ENCODE assay signal across 11 mouse cellular contexts in genomic region chr8:77483676-77484075, GRCm38 (mm10). TPM values are rescaled to one million over a fixed set of nuclear protein-coding genes. Genes with fewer than 3 reads are reported as not detected.
DNase-seq lines count a peak whose midpoint lies in the region; ATAC-seq and TF ChIP-seq lines count a peak whose summit lies in the region.
"Had no signal": no experiment of that assay in that cellular context is flagged by ENCODE, and none has a peak within 500 bp of the region (broad histone marks: within the 10 kb centered on the region; RNA-seq: fewer than 3 reads in every experiment).

No protein-coding gene starts in this region.

- no peak overlapping the region for H3K4me2 ChIP-seq in hindbrain, embryonic 11.5 days (replicated peaks; ENCODE audit: low read depth, low read length)
- H3K4me2 ChIP-seq in midbrain, postnatal 0 days (ENCODE audit: low read depth, low read length, poor library complexity, severe bottlenecking): no peak overlapping the region
- H3K4me2 ChIP-seq: embryonic facial prominence, embryonic 12.5 days; limb, embryonic 15.5 days; neural tube, embryonic 13.5 days had no signal

- DNase-seq in adrenal gland, adult (ENCODE audit: inconsistent age in 2 of 2, low spot score in 1 of 2): peak; percentile 21 to 53
- no peak for DNase-seq in adrenal gland, adult 2 months
- DNase-seq in G1E (ENCODE audit: low spot score): peak; percentile 73
- DNase-seq in hindbrain, embryonic 11.5 days (ENCODE audit: low spot score): no peak
- no peak for DNase-seq in midbrain, postnatal 0 days (ENCODE audit: low spot score)
- no peak for DNase-seq in adrenal gland, adult 8-10 months

- no peak for TF ChIP-seq CTCF in G1E (IDR thresholded peaks at IDR 0.05; ENCODE audit: low read depth, low read length)
- TF ChIP-seq CTCF in midbrain, postnatal 0 days (IDR thresholded peaks at IDR 0.05): no peak

- no peak overlapping the region for H3K9ac ChIP-seq in hindbrain, embryonic 11.5 days (ENCODE audit: low read depth, low read length)
- H3K9ac ChIP-seq in midbrain, postnatal 0 days (replicated peaks; ENCODE audit: low read length, poor library complexity, severe bottlenecking): no peak overlapping the region
- H3K9ac ChIP-seq: embryonic facial prominence, embryonic 12.5 days; limb, embryonic 15.5 days; neural tube, embryonic 13.5 days had no signal

- peak; percentile 69 for ATAC-seq in G1E (ENCODE audit: extremely low read depth, insufficient number of reproducible peaks, low FRiP score, poor library complexity, severe bottlenecking)
- ATAC-seq in hematopoietic stem cell, adult 5-6 weeks (replicated peaks in 1 of 2; ENCODE audit: insufficient read depth in 1 of 2, low FRiP score in 2 of 2, low TSS enrichment in 1 of 2, low read depth in 1 of 2, poor library complexity in 2 of 2, severe bottlenecking in 2 of 2): peak; percentile 90 to 96
- no peak for ATAC-seq in hindbrain, embryonic 11.5 days (ENCODE audit: low FRiP score)
- no peak for ATAC-seq in midbrain, postnatal 0 days (ENCODE audit: low FRiP score)

- no peak overlapping the region for H3K27ac ChIP-seq in hindbrain, embryonic 11.5 days (ENCODE audit: low read depth, low read length)
- no peak overlapping the region for H3K27ac ChIP-seq in midbrain, postnatal 0 days (ENCODE audit: low read depth, low read length)
- H3K27ac ChIP-seq: embryonic facial prominence, embryonic 12.5 days; limb, embryonic 15.5 days; neural tube, embryonic 13.5 days had no signal

- H3K36me3 ChIP-seq in G1E (replicated peaks): peaks cover 12% of the 10 kb centered on the region
- peaks cover 18% of the 10 kb centered on the region for H3K36me3 ChIP-seq in megakaryocyte, embryonic 14.5 days (replicated peaks; ENCODE audit: low read length)
- no peaks in the 10 kb centered on the region for H3K36me3 ChIP-seq in hindbrain, embryonic 11.5 days (ENCODE audit: control insufficient read depth, insufficient read depth, low read length)
- H3K36me3 ChIP-seq in midbrain, postnatal 0 days (ENCODE audit: insufficient read depth, low read length): no peaks in the 10 kb centered on the region
- H3K36me3 ChIP-seq: embryonic facial prominence, embryonic 12.5 days; limb, embryonic 15.5 days; neural tube, embryonic 13.5 days had no signal

- H3K4me1 ChIP-seq in G1E (ENCODE audit: insufficient read depth, low read depth, low read length): peaks cover 74% of the 10 kb centered on the region
- peaks cover 96% of the 10 kb centered on the region for H3K4me1 ChIP-seq in megakaryocyte, embryonic 14.5 days
- H3K4me1 ChIP-seq in hindbrain, embryonic 11.5 days (replicated peaks; ENCODE audit: control insufficient read depth, insufficient read depth, low read length): no peaks in the 10 kb centered on the region
- no peaks in the 10 kb centered on the region for H3K4me1 ChIP-seq in midbrain, postnatal 0 days (ENCODE audit: insufficient read depth, low read length)
- H3K4me1 ChIP-seq: neural tube, embryonic 13.5 days had no signal

- no peaks in the 10 kb centered on the region for H3K27me3 ChIP-seq in G1E (ENCODE audit: insufficient read depth, low read length)
- H3K27me3 ChIP-seq in megakaryocyte, embryonic 14.5 days (replicated peaks): no peaks in the 10 kb centered on the region
- no peaks in the 10 kb centered on the region for H3K27me3 ChIP-seq in hindbrain, embryonic 11.5 days (ENCODE audit: control insufficient read depth, insufficient read depth, low read length)
- H3K27me3 ChIP-seq in midbrain, postnatal 0 days (ENCODE audit: insufficient read depth, low read length): no peaks in the 10 kb centered on the region
- H3K27me3 ChIP-seq: embryonic facial prominence, embryonic 12.5 days; limb, embryonic 15.5 days; neural tube, embryonic 13.5 days had no signal

- H3K4me3 ChIP-seq in G1E (ENCODE audit: low read depth, low read length): peak overlapping the region; percentile 49; the same call in 1 of the 2 replicates
- peak overlapping the region; percentile 83 for H3K4me3 ChIP-seq in megakaryocyte, embryonic 14.5 days (replicated peaks)
- no peak overlapping the region for H3K4me3 ChIP-seq in hindbrain, embryonic 11.5 days (ENCODE audit: low read depth, low read length)
- no peak overlapping the region for H3K4me3 ChIP-seq in midbrain, postnatal 0 days (ENCODE audit: low read depth, low read length)
- H3K4me3 ChIP-seq: embryonic facial prominence, embryonic 12.5 days; limb, embryonic 15.5 days; neural tube, embryonic 13.5 days had no signal

- no peaks in the 10 kb centered on the region for H3K9me3 ChIP-seq in G1E (replicated peaks)
- no peaks in the 10 kb centered on the region for H3K9me3 ChIP-seq in megakaryocyte, embryonic 14.5 days
- no peaks in the 10 kb centered on the region for H3K9me3 ChIP-seq in hindbrain, embryonic 11.5 days (ENCODE audit: control insufficient read depth, low read length)
- H3K9me3 ChIP-seq in midbrain, postnatal 0 days (ENCODE audit: low read length): no peaks in the 10 kb centered on the region
- H3K9me3 ChIP-seq: embryonic facial prominence, embryonic 12.5 days; limb, embryonic 15.5 days; neural tube, embryonic 13.5 days had no signal

- WGBS in hindbrain, embryonic 11.5 days: 76% methylated on average over 4 of the region's 4 CpGs
- WGBS in midbrain, postnatal 0 days: 89% methylated on average over 4 of the region's 4 CpGs

RNA-seq across cellular contexts. Expression of gene Arhgap10, which starts 34.1 kb away (rescaled TPM):
- total RNA-seq in adrenal gland, adult 2 months (2021): 10 to 100 TPM; 16.9 to 29.1 TPM
- 20.5 and 32.5 TPM in 2 replicates for polyA plus RNA-seq in adrenal gland, adult 2 months (2012; rRNA removed)
- total RNA-seq in G1E (2014; fragmentation: Nextera tagmentation) (22.7 and 24.4 TPM in 2 replicates), G1E (2017) (21.0 and 26.1 TPM in 2 replicates)
- polyA plus RNA-seq in G1E (2012): 20.3 and 22.9 TPM in 2 replicates
- total RNA-seq in hematopoietic stem cell, adult 5-6 weeks (2017): 14.6 and 16.4 TPM in 2 replicates
- 88.6 and 107 TPM in 2 replicates for polyA plus RNA-seq in megakaryocyte, embryonic 14.5 days (2012; ENCODE audit: insufficient read depth, low replicate concordance)
- 13.6 and 15.4 TPM in 2 replicates for polyA plus RNA-seq in hindbrain, embryonic 11.5 days (2014; fragmentation: Nextera tagmentation; extraction: Ambion mirVana)
- total RNA-seq in midbrain, postnatal 0 days (2014; rRNA removed): 4.4 and 5.4 TPM in 2 replicates
- polyA plus RNA-seq in midbrain, postnatal 0 days (2015; fragmentation: Nextera tagmentation; extraction: Ambion mirVana): 2.3 TPM in 2 replicates
- total RNA-seq in adrenal gland, adult 8-10 months (2022): 10 to 100 TPM; 14.7 to 37.5 (median 18.3) TPM

Comparison
In these comparisons a context has a peak if more than half of its experiments do, and no peak if none do; other contexts are left out.
1. DNase-seq: peak in adrenal gland, adult (2 of 2) and G1E (single experiment); none in adrenal gland, adult 2 months (single experiment), hindbrain, embryonic 11.5 days (single experiment), midbrain, postnatal 0 days (single experiment) and adrenal gland, adult 8-10 months (single experiment).
2. ATAC-seq: peak in G1E (single experiment) and hematopoietic stem cell, adult 5-6 weeks (2 of 2); none in hindbrain, embryonic 11.5 days (single experiment) and midbrain, postnatal 0 days (single experiment).
3. H3K4me3 ChIP-seq: peak in G1E (single experiment) and megakaryocyte, embryonic 14.5 days (single experiment); none in hindbrain, embryonic 11.5 days (single experiment) and midbrain, postnatal 0 days (single experiment).